Mouse (Mus musculus) frontal cortex, adult 2 months (tissue): ENCODE measurements around the gene Fahd1. TPM values are rescaled to one million over a fixed set of nuclear protein-coding genes. Genes with fewer than 3 reads are reported as not detected.

Source experiments
- DNase-seq, 2 experiments: peaks; one replicate each; pipeline ENCODE4 v3.0.0; 2022; ENCODE audit warnings: low spot score in 1 of 2; ENCODE audit errors: extremely low spot score in 1 of 2
- polyA plus RNA-seq: library from polyadenylated mRNA; depleted of rRNA; stranded (reverse); fragments of >200 nt; gene quantifications from 2 replicates; pipeline ENCODE4 v1.2.3, GENCODE M21; 2012

Gene Fahd1
- polyA plus RNA-seq, 1 experiment = 26.0 TPM

DNA sequence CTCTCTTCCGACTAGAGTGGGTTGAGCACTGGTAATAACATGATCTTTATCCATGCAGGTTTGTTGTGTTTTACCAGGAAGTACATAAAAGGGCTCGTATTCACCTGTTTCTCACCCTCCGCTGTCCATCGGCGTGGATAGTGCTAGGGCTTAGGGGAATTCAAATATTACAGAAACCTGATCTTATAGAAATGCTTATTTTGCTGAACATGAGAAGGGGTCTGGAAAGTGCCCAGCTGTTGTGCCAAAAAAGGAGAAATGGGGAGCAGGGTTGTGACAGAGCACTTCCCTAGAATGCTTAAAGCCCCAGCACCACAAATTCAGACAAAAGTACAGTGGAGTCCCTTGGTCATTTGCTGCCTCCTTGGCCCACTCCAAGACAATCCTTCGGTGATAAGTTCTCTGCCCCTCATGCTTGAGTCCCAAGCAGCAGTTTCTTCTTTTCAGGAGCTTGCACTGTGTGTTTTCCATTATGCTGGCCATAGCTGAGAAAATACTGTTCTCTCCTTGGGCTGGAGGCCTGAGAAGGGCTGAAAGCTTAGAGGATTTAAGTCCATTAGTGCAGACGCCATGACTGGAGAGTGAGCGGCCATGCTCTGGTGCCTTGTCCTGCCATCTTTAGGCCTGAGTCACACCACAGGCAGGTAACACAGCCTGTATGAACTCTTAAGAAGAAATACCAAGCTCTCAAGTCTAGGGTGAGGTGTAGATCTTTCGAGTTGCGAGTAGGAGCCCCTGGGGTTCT, 1.4 kb upstream of the Fahd1 start:
- no peak for DNase-seq

DNA sequence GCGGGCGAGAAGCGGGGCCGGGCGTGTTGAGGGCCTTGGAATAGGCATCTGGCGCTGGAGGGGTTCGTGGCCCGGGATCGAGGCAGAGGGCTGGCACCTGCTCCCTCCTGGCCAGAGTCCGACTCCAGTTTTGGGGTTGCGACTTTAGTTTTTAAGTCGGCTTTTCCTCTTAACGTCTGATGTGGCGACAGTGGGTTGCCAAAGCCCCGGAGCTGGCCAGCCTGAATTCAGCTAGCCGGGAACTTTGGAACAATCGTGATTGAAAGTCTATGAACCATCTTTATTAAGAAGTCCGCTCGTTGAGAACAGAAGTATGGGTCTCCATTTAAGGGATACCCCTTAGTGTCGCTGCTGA, 586 bp upstream of the Fahd1 start:
- DNase-seq = no peak

DNA sequence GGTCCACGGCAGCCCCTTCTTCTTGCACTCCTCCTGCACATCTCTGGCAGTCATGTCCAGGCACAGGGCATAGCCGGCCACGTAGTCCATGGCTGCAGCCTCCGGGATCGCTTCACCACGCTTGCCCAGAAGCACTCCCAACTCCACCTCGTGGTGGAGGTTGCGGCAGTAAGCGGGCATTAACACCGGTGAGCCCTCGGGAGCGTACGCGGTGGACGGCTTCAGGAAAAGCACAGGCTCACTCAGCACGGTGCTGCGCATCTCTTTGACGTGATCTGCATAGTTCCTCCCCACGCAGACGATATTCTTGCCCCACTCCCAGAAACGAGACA, 465 bp downstream of the Fahd1 start:
- DNase-seq = no peak

DNA sequence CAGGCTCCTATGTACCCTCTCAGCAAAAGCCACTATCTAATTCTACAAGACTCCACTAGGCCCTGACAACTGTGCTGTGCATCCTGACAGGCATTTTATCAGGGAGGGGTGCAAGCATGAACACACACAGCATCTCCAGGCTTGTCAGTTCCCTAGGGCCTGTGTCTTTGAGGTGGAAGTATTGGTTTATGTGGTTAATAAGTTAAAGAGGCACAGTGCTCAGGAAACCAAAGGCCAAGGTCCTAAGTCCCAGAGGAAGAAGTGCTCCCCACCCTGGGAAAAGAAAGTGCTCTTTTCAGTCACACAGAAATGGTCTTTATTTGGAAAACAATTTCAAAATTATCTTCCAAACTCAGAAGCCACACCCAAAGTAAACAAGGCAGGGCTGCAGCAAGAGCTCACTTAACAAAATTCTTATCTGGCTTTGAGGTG, 1.5 kb downstream of the Fahd1 start:
- no peak for DNase-seq

DNA sequence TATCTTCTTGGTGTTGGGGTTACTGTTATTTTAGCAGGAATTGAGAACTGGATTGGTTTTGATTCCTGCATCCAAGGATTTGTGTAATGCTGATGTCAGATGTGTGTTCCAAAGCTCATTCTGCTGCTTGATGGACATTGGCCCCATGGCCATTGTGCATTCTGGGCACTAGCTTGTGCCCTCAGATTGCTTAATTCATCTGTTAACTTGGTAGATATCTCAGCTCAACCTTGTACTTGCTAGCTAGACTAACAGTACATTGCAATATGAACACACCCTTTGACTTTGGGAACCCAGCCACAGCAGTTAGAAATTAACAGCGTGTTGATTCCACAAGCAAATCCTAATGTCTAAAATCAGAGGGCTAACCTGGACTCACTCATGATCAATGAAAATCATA, 2.8 kb downstream of the Fahd1 start:
- DNase-seq = no peak

DNA sequence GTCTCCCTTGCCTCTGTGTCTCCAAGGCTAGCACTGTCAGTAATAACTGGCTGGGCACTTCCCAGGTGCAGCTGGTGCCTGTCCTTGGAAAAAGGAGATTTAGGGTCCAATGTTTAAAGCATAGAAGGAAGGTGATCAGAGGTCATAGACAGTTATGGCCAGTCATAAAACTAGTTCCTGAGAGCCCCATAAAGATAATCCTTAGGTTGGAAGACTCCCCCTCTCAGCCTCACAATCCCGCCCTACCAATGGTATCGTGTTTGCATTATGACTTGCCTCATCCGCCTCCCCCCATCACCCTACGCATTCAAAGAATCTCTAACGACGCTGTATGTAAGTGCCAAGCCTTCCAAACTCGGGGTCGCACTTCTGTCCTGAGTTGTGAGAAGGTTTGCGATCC, 5.6 kb downstream of the Fahd1 start:
- no peak for DNase-seq

DNA sequence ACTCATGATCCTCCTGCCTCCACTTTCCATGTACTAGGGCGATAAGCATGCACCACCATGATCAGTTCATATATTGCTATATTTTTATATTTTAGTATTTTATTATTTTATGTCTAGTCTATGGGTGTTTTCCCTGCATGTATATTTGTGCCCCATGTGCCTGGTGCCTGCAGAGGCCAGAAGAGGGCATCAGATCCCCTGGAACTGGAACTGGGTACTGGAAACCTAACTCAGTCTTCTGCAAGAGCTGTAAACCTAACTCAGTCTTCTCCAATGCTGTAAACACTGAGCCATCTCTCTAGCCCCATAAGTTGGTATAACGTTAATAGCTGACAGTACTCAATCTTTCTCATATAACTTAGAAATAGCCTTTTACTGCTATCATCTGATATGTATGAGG, 7.5 kb downstream of the Fahd1 start:
- DNase-seq = no peak

DNA sequence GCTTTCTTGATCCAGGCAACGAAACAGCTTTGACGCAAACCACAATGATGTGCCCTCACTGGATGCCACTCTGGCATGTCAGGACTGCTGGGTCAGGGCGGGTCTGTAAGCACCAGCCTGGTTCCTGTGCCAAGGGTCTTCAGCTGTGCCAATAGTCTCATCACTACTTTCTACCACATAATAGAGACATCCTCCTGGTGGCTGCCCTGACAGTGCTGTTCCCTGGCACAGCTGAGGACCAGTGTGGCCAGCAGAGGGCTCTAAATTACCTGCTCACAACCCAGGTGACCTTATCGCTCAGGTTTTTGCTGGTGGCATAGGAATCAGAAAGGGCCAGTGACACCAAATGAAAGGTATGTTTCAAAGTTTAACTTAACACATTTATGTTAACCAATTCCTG, 9.0 kb downstream of the Fahd1 start:
- DNase-seq = no peak

DNA sequence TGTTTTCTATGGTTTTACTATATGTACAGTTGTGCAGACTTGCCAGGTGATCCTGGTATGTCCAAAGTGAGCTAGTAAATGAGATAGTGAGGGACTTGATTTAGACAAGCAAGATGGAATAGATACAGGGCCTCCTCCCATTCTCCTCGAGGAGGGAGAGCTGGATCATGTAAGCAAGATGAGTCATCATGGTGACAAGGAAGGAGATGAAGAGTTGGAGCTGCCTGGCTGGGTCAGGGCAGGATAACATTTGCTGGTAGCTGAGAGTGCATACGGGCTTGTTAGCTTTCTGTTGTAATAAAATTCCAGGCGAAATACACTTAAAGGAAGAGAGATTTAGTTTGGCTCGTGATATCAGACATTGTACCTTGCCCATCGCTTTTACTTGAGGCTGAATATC, 9.8 kb downstream of the Fahd1 start:
- peak in 1 of 2 experiments; percentile 10 for DNase-seq

DNA sequence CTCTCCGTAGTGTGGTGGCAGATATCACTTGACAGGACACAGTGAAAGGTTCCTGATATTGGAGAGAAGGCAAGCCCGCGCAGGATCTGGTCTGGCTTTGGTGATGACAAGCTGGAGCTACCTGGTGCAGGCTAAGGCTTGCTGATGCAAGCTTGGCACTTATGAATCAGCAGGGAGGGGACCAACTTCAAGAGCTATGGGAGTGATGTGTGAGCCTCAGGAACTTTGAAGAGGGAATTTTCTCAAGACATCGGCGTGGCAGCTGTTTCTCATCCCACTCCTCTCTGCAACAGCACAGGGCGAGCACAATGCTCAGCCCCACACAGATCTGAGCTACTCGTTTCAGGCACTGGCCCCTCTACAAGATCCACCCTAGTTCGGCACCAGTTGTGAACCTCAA, 10.3 kb downstream of the Fahd1 start, which contains the start of gene Hagh:
TSS of gene Hagh (plus strand) at position 302 of the 400 bp plus-strand sequence.
- DNase-seq = peak in 1 of 2 experiments; percentile 23

DNA sequence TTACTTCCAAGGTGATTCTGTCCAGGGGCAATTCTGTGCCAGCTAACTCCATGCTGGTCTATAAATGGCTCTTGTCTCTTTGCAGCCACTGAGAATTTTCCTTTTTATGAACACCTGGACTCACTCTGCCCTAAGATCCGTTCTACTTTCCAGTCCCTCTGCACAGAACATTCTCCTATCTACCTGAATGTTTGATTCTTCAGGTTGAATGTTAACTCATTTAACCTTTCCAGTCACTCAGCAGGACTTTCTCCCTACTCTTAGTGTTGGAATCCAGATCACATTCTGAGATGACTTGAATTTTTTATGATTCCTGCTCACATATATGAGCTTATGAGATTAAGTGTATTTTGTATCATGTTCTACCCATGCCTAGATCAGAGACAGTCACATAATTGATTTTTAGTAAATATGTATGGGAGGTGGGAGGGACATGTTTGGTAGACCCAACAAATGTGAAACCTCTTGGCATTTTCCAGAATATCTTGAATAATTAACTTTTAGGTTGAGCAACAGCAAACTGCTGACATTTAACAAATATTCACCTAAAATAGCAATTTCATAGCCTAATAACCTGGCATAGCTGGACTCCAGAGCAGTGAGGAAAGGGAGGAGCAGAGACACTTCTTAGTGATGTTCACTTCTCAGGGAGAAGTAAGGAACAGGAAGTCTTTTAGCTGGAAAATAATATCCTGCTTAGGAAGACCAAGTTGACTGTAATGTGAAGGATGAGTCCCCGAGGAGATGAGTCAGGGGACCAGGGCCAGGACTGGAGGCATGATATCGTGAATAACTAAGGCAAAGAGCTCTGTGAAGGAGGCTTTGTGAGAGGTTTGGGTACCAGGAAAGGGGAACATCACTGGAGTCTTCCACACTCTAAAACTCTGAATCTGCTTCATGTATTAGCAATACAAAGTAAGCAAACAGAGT, 28.5 kb downstream of the Fahd1 start:
- DNase-seq = no peak

DNA sequence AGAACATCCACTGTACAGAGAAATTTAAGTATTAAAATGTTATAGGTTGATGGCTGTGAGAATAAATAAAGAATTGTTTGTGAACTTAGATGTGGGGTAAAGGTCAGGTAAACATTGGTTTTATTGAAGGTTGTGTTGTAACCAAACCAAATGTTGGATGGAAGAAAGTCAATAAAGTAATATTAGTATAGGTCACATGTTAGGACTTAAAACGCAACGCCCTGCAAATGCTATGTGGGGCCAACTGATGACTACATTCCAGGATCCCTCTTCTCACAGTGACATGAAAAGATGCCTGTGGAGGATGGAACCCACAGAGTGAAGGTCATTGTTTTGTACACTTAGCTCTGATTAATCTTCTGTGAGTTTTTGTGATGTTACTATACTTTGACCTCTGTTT, 30.7 kb downstream of the Fahd1 start:
- no peak for DNase-seq

DNA sequence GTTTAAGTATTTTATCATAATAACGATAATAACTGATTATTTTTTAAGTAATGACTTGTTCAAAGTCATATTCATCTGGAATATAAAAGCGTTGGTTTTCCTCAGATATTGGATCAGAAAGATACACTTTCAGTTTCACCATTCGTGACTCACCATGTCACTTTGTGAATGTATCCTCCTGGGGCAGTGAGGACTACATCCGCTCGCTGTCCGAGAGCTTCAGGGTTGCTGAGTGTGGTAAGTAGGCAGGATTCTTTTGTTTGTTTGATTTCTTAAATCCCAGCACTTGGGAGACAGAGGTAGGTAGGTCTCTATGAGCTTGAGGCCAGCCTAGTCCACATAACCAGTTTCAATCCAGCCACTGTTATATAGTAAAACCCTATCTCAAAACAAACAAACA, 32.0 kb downstream of the Fahd1 start:
- DNase-seq = no peak

DNA sequence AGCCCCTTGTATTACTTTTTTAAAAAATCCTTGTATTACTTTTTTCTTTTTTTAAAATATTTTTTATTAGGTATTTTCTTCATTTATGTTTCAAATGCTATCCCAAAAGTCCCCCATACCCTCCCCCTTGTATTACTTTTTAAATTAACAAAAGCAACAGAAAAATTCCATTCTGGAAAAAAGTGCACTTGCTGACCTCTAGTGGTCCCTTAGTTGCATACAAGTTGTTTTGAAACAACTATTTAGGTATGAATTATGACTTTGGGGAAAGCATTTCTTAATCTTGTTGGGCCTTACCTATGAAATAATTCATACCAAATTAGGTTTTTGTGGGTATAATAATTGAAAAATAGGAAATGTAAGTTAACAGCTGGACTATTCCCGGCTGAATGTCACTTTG, 32.7 kb downstream of the Fahd1 start:
- DNase-seq = peak in 1 of 2 experiments; percentile 20

DNA sequence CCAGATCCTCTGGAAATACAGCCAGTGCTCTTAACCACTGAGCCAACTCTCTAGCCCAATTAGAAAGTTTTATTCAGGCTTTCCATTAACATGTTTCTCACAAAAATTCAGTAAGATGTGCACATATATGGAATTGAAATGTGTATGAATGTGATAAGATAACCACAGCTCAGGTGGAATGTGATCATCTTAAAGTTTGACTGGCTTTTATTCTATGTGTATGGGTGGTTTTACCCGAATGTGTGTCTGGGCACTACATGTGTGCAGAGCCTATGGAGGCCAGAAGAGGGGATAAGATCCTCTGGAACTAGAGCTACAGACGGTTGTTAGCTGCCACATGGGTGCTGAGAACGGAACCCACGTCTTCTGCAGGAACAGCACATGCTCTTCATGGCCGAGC, 34.9 kb downstream of the Fahd1 start:
- no peak for DNase-seq

DNA sequence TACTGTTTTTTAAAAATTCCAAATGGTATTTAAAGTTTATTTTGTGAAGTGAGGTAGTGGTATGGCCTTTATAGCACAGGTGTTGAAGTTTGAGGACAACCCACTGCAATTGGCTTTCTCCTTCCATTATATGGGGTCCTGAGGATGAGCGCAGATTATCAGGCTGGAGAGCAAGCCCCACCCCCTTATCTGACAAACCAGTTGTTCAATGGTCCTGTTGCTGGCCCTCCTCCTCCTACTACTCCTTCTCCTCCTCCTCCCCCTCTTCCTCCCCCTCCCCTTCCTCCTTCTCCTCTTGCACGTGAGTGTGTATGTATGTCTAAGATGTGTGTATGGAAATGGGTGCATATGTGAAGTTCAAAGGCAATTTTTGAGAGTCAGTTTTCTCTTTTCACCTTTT, 37.9 kb downstream of the Fahd1 start:
- DNase-seq = no peak

DNA sequence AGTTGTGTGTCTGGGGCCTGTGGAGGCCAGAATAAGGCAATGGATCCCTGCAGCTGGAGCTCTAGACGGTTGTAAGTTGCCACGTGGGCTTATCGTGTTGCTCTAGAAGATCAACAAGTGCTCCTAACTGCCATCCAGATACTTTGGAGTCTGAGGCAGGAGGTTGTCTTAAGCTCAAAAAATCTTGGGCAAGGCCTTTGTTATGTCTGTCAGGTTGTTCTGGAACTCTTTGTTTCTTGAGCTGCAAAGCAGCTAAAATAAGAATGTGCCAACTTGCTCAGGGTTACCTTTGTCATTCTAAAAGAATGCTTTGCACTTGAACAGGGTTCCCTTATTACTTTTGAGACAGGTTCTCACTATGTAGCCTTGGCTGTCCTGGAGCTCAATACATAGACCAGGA, 39.0 kb downstream of the Fahd1 start:
- no peak for DNase-seq

DNA sequence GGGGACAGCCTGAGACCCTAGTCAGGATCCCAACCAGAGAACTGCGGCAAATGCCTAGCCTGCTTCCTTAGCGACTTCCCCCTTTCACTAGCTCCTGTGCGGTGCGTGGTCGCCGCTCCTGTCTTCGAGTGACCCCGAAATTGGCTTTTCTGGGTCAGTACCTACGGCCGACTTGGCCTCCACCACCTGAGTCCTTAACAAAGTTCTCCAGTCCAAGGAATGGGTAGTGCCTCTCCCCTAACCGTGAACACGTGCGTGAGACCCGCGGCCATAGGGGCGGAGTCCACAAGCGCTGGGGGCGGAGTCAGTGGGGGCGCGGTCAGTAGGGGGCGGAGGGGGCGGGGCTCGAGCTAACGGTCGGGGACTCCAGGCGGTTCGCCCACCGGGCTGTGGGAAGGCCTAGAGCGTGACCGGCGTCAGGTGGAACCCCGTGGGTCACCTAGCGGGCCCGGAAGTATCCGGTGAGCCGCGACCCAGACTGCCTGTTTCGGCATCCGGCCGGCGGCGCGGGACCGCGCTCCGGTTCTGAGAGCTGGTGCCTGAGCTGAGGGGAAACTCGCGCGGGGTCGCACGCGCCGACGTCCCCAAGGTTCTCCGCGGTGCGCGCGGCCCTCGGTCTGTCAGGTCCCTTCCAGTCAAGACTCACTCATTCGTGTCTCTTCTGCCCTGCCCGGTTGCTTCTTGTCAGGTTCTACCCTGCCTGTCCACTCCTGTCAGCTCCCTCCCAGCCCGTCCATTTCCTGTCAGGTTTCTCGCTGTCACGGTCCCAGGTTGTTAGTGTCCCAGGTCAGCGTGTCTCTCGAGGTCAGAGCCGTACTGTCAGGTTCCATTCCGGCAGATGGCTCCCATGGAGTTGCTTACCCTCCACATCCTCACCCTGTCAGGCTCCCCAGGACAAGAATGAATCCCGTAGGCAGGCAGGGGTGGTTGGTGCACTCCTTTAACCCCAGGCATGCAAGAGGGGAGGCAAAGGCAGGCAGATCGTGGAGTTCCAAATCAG, 45.9 kb downstream of the Fahd1 start, which contains the start of gene Meiob:
TSS of gene Meiob (plus strand) at position 338 of the 1,000 bp plus-strand sequence.
- DNase-seq = peak in 1 of 2 experiments; percentile 8

DNA sequence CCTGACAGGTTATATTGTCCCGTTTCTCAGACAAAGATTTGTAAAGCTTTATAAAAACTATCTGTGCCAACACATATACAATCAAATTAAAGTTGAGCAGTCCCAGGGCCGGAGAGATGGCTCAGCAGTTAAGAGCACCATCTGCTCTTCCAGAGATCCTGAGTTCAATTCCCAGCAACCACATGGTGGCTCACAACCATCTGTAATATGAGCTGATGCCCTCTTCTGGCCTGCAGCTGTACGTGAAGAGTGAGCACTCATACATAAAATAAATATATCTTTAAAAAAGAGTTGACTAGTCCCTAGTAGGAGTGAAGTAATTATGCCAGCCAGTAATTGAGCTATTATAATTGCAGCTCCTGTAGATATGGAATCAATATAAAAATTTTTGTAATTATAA, 49.6 kb downstream of the Fahd1 start:
- DNase-seq = no peak

DNA sequence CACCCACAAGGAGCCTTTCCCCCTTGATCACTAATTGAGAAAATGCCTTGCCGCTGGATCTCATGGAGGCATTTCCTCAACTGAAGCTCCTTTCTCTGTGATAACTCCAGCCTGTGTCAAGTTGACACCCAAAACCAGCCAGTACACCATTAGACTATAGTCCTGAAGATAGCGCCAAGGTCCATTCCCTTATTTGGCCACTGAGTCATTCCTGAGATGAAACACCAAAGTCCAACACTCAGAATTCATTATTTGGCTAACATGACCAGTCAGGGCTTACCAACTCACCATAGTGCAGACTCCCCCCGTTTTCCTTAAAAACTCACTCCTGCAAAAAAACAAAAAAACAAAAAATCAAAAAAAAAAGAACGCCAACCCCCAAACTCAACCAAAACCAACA, 50.7 kb downstream of the Fahd1 start:
- no peak for DNase-seq
